Mouse (Mus musculus) megakaryocyte, embryonic 14.5 days (primary cell): ENCODE measurements around the gene Nos1ap.

ENCODE experiments used
- FLI1 ChIP-seq: IDR thresholded peaks from 2 replicates; pipeline ENCODE4 v1.6.1; 2012; ENCODE audit warnings: low read length, inconsistent platforms, mixed read lengths
- GATA1 ChIP-seq: IDR thresholded peaks from 3 replicates; pipeline ENCODE4 v1.6.1; 2012; ENCODE audit warnings: mixed read lengths, low read length, inconsistent platforms, borderline replicate concordance

DNA sequence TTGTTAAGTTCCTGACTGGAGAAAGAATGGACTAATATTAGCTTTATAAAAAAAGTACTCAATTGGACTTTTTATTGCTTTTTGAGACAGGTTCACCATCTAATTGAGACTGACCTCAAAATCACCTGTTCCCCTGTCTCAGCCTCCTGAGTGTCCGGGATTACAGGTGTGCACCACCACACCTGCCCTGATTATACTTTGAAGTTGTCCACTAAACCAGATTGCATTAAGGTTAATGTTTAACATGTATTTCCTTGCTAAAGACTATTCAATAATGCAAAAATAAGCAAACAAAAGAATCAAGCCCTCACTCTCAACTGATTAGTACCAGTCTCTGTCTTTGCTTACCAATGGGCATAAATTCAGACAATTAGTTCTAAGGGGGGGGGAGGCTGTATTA, 74.2 kb downstream of the Nos1ap start:
- no peak for TF ChIP-seq GATA1
- no peak for TF ChIP-seq FLI1
